ENCODE assay signal across 9 mouse cellular contexts in genomic region chr10:91384372-91384771, GRCm38 (mm10).
DNase-seq lines count a peak whose midpoint lies in the region; ATAC-seq and TF ChIP-seq lines count a peak whose summit lies in the region.
"Had no signal": no experiment of that assay in that cellular context is flagged by ENCODE, and none has a peak within 500 bp of the region (broad histone marks: within the 10 kb centered on the region; RNA-seq: fewer than 3 reads in every experiment).

No protein-coding gene starts in this region.

- no peak for ATAC-seq in embryonic facial prominence, embryonic 11.5 days (replicated peaks; ENCODE audit: insufficient number of reproducible peaks, low FRiP score, low TSS enrichment, low read depth)
- no peak for ATAC-seq in limb, embryonic 14.5 days (ENCODE audit: low FRiP score, low read depth)
- no peak for ATAC-seq in monocyte, adult 5-6 weeks (replicated peaks; ENCODE audit: insufficient number of reproducible peaks, low FRiP score, low TSS enrichment, poor library complexity, severe bottlenecking)

- H3K27ac ChIP-seq in embryonic facial prominence, embryonic 11.5 days (replicated peaks; ENCODE audit: low read depth, low read length), result no peak overlapping the region
- H3K27ac ChIP-seq in limb, embryonic 14.5 days (replicated peaks; ENCODE audit: low read depth, low read length), result no peak overlapping the region
- H3K27ac ChIP-seq: limb, embryonic 15.5 days had no signal

- no peaks in the 10 kb centered on the region for H3K36me3 ChIP-seq in embryonic facial prominence, embryonic 11.5 days (replicated peaks; ENCODE audit: control insufficient read depth, insufficient read depth, low read depth, low read length)
- no peaks in the 10 kb centered on the region for H3K36me3 ChIP-seq in limb, embryonic 14.5 days (ENCODE audit: control insufficient read depth, insufficient read depth, low read length)
- H3K36me3 ChIP-seq: limb, embryonic 15.5 days had no signal

- 59% methylated on average over 2 of the region's 2 CpGs for WGBS in embryonic facial prominence, embryonic 11.5 days
- 57% methylated on average over 2 of the region's 2 CpGs for WGBS in limb, embryonic 14.5 days

- H3K4me1 ChIP-seq in embryonic facial prominence, embryonic 11.5 days (ENCODE audit: control insufficient read depth, insufficient read depth, low read length), result no peaks in the 10 kb centered on the region
- H3K4me1 ChIP-seq in limb, embryonic 14.5 days (ENCODE audit: control insufficient read depth, insufficient read depth, low read length), result no peaks in the 10 kb centered on the region
- H3K4me1 ChIP-seq: limb, embryonic 15.5 days had no signal

- peak; percentile 13 for DNase-seq in gastrocnemius, postnatal 10 days
- DNase-seq in gastrocnemius, postnatal 25 days, result no peak
- DNase-seq in lung, postnatal 10 days, result peak; percentile 36
- DNase-seq in lung, adult 18-20 months, result no peak
- DNase-seq in embryonic facial prominence, embryonic 11.5 days (ENCODE audit: low spot score), result peak; percentile 80
- peak; percentile 77 for DNase-seq in limb, embryonic 14.5 days (ENCODE audit: low spot score)
- no peak for DNase-seq in thymus, postnatal 10 days (ENCODE audit: low spot score in 2 of 2)

- no peaks in the 10 kb centered on the region for H3K27me3 ChIP-seq in embryonic facial prominence, embryonic 11.5 days (ENCODE audit: control insufficient read depth, insufficient read depth, low read length)
- H3K27me3 ChIP-seq in limb, embryonic 14.5 days (ENCODE audit: control insufficient read depth, insufficient read depth, low read length), result no peaks in the 10 kb centered on the region
- H3K27me3 ChIP-seq: limb, embryonic 15.5 days had no signal

- no peak overlapping the region for H3K9ac ChIP-seq in embryonic facial prominence, embryonic 11.5 days (replicated peaks; ENCODE audit: low read length)
- no peak overlapping the region for H3K9ac ChIP-seq in limb, embryonic 14.5 days (ENCODE audit: low read depth, low read length, severe bottlenecking)
- H3K9ac ChIP-seq: limb, embryonic 15.5 days had no signal

- no peaks in the 10 kb centered on the region for H3K9me3 ChIP-seq in embryonic facial prominence, embryonic 11.5 days (replicated peaks; ENCODE audit: control insufficient read depth, low read length)
- H3K9me3 ChIP-seq in limb, embryonic 14.5 days (ENCODE audit: control insufficient read depth, low read length), result no peaks in the 10 kb centered on the region
- H3K9me3 ChIP-seq: limb, embryonic 15.5 days had no signal

- TF ChIP-seq POLR2A in limb, embryonic 14.5 days (IDR thresholded peaks at IDR 0.05; ENCODE audit: borderline replicate concordance, extremely low read depth, insufficient read depth, insufficient read length), result no peak

- H3K4me3 ChIP-seq in embryonic facial prominence, embryonic 11.5 days (ENCODE audit: low read depth, low read length), result no peak overlapping the region
- no peak overlapping the region for H3K4me3 ChIP-seq in limb, embryonic 14.5 days (replicated peaks; ENCODE audit: low read length)
- H3K4me3 ChIP-seq: limb, embryonic 15.5 days had no signal

- no peak overlapping the region for H3K4me2 ChIP-seq in embryonic facial prominence, embryonic 11.5 days (ENCODE audit: low read depth, low read length)
- no peak overlapping the region for H3K4me2 ChIP-seq in limb, embryonic 14.5 days (replicated peaks; ENCODE audit: low read depth, low read length, severe bottlenecking)
- H3K4me2 ChIP-seq: limb, embryonic 15.5 days had no signal

Comparison
In these comparisons a context has a peak if more than half of its experiments do, and no peak if none do; other contexts are left out.
1. DNase-seq: peak in gastrocnemius, postnatal 10 days (single experiment), lung, postnatal 10 days (single experiment), embryonic facial prominence, embryonic 11.5 days (single experiment) and limb, embryonic 14.5 days (single experiment); none in gastrocnemius, postnatal 25 days (single experiment), lung, adult 18-20 months (0 of 2) and thymus, postnatal 10 days (0 of 2).